Mouse (Mus musculus) midbrain, embryonic 10.5 days (tissue): ENCODE results near the gene Adal. TPM values are rescaled to one million over a fixed set of nuclear protein-coding genes. Genes with fewer than 3 reads are reported as not detected.
A peak's percentile ranks its signal among the peaks of the same experiment; 100 is the strongest.

Experiments
- DNase-seq: peaks from one replicate; pipeline ENCODE4 v3.0.0-alpha.2; 2017; ENCODE audit warnings: low spot score
- H3K27ac ChIP-seq: fragments of 300-500 bp; sonication (generic); replicated peaks from 2 replicates; pipeline ENCODE4 v1.5.1; 2016; ENCODE audit warnings: mild to moderate bottlenecking
- H3K27me3 ChIP-seq: fragments of 300-500 bp; sonication (generic); 2 replicates; pipeline ENCODE4 v1.6.1; 2016; ENCODE audit warnings: low read depth, mild to moderate bottlenecking; ENCODE audit not compliant: poor library complexity, severe bottlenecking
- H3K36me3 ChIP-seq: fragments of 300-500 bp; sonication (generic); 2 replicates; pipeline ENCODE4 v1.6.1; 2016; ENCODE audit warnings: mild to moderate bottlenecking, moderate library complexity
- H3K4me1 ChIP-seq: fragments of 300-500 bp; sonication (generic); 2 replicates; pipeline ENCODE4 v1.6.1; 2016
- H3K4me3 ChIP-seq: fragments of 300-500 bp; sonication (generic); 2 replicates; pipeline ENCODE4 v1.5.1; 2016; ENCODE audit warnings: mild to moderate bottlenecking, moderate library complexity
- H3K9me3 ChIP-seq: fragments of 300-500 bp; sonication (generic); replicated peaks from 2 replicates; pipeline ENCODE4 v1.6.1; 2016; ENCODE audit warnings: mild to moderate bottlenecking
- WGBS: fragments of 180-500 bp; shearing (Covaris S2); methylation state at CpG from one replicate; pipeline ENCODE4 v1.1.7; 2016; 5-methylcytosine and 5-hydroxymethylcytosine counted together
- polyA plus RNA-seq: library from polyadenylated mRNA; unstranded; fragments of >200 nt; fragmentation: Nextera tagmentation; extraction: Ambion mirVana; gene quantifications from 2 replicates; pipeline ENCODE4 v1.2.1, GENCODE M21; 2016

Adal gene
- polyA plus RNA-seq, 1 experiment from 2014 or later = 29.6 TPM

GRCm38 (mm10) chr2:121141216-121142035, 1.2 kb downstream of the Adal start:
- WGBS = 84% methylated on average over 16 of the region's 16 CpGs
- Histone ChIP-seq H3K9me3 (peaks cover 15% of the 10 kb centered on the region), H3K27me3 (no peaks in the 10 kb centered on the region), H3K36me3 (peaks cover 56% of the 10 kb centered on the region), H3K4me3 (peak overlapping the region; percentile 71), H3K27ac (peak overlapping the region; percentile 96), H3K4me1 (peaks cover 33% of the 10 kb centered on the region)
- no peak for DNase-seq

- no peak for DNase-seq
- H3K27me3 ChIP-seq = no peaks in the 10 kb centered on the region
- peaks cover 15% of the 10 kb centered on the region for H3K9me3 ChIP-seq
- H3K4me3 ChIP-seq = no peak overlapping the region
- WGBS = 68% methylated on average over 2 of the region's 2 CpGs
- H3K27ac ChIP-seq = no peak overlapping the region
- H3K36me3 ChIP-seq = peaks cover 56% of the 10 kb centered on the region
- H3K4me1 ChIP-seq = peaks cover 33% of the 10 kb centered on the region
These were observed 2.2 kb downstream of the Adal start for GRCm38 (mm10) chr2:121142415-121142814.

GRCm38 (mm10) chr2:121149679-121150078, 9.5 kb downstream of the Adal start:
- Histone ChIP-seq H3K4me1 (no peaks in the 10 kb centered on the region), H3K9me3 (no peaks in the 10 kb centered on the region), H3K27ac (no peak overlapping the region), H3K27me3 (no peaks in the 10 kb centered on the region), H3K4me3 (no peak overlapping the region), H3K36me3 (peaks cover 64% of the 10 kb centered on the region)
- DNase-seq = no peak
- WGBS = 86% methylated on average over 5 of the region's 5 CpGs

- Histone ChIP-seq H3K27ac (no peak overlapping the region), H3K36me3 (peaks cover 68% of the 10 kb centered on the region)
- WGBS = 91% methylated on average over 3 of the region's 3 CpGs
These were observed 12.9 kb downstream of the Adal start for GRCm38 (mm10) chr2:121153100-121153499.

GRCm38 (mm10) chr2:121169173-121169572, 28.9 kb downstream of the Adal start:
- no peak for DNase-seq
- Histone ChIP-seq H3K4me1 (peaks cover 32% of the 10 kb centered on the region), H3K27ac (no peak overlapping the region; the same call in 1 of the 2 replicates), H3K36me3 (peaks cover 48% of the 10 kb centered on the region), H3K4me3 (peak overlapping the region; percentile 93), H3K27me3 (no peaks in the 10 kb centered on the region), H3K9me3 (no peaks in the 10 kb centered on the region)
- WGBS = 76% methylated on average over 4 of the region's 4 CpGs

More at GRCm38 (mm10) chr2:121153100-121153499, 12.9 kb downstream of the Adal start:
- no peak overlapping the region for H3K4me3 ChIP-seq
- H3K27me3 ChIP-seq = no peaks in the 10 kb centered on the region
- no peak for DNase-seq
- H3K4me1 ChIP-seq = no peaks in the 10 kb centered on the region
- H3K9me3 ChIP-seq = no peaks in the 10 kb centered on the region

GRCm38 (mm10) chr2:121169902-121170301, 29.7 kb downstream of the Adal start:
- peak overlapping the region; percentile 93; the same call in 1 of the 2 replicates for H3K27ac ChIP-seq
- H3K36me3 ChIP-seq = peaks cover 49% of the 10 kb centered on the region
- H3K4me3 ChIP-seq = peak overlapping the region; percentile 93
- no peaks in the 10 kb centered on the region for H3K27me3 ChIP-seq
- H3K4me1 ChIP-seq = peaks cover 32% of the 10 kb centered on the region
- no peaks in the 10 kb centered on the region for H3K9me3 ChIP-seq
- 13% methylated on average over 9 of the region's 9 CpGs for WGBS
- no peak for DNase-seq

- Histone ChIP-seq H3K4me3 (peak within 1 kb of the TSS; percentile 93), H3K4me1 (peaks cover 32% of the 10 kb centered on the region), H3K36me3 (peaks cover 50% of the 10 kb centered on the region), H3K27me3 (no peaks in the 10 kb centered on the region), H3K27ac (peak within 1 kb of the TSS; percentile 93), H3K9me3 (no peaks in the 10 kb centered on the region)
- DNase-seq = no peak
- under 1% methylated on average over 38 of the region's 38 CpGs for WGBS
These were observed 30.3 kb downstream of the Adal start, which contains the start of gene Tubgcp4 for GRCm38 (mm10) chr2:121170481-121170971. TSS of gene Tubgcp4 (plus strand) at chr2:121170654.

GRCm38 (mm10) chr2:121170980-121171742, 30.9 kb downstream of the Adal start, which contains the start of gene Zscan29:
TSS of gene Zscan29 (minus strand) at chr2:121171125.
- peak; percentile 93 for DNase-seq
- Histone ChIP-seq H3K4me1 (peaks cover 32% of the 10 kb centered on the region), H3K4me3 (peak within 1 kb of the TSS; percentile 93), H3K9me3 (no peaks in the 10 kb centered on the region), H3K27me3 (no peaks in the 10 kb centered on the region), H3K27ac (peak within 1 kb of the TSS; percentile 93), H3K36me3 (peaks cover 50% of the 10 kb centered on the region)
- under 1% methylated on average over 66 of the region's 66 CpGs for WGBS

GRCm38 (mm10) chr2:121178828-121179479, 38.7 kb downstream of the Adal start:
- Histone ChIP-seq H3K4me1 (no peaks in the 10 kb centered on the region), H3K4me3 (no peak overlapping the region), H3K9me3 (no peaks in the 10 kb centered on the region), H3K27ac (no peak overlapping the region), H3K27me3 (no peaks in the 10 kb centered on the region), H3K36me3 (peaks cover 97% of the 10 kb centered on the region)
- 95% methylated on average over 3 of the region's 3 CpGs for WGBS
- no peak for DNase-seq

- Histone ChIP-seq H3K4me3 (no peak overlapping the region), H3K27ac (no peak overlapping the region), H3K27me3 (no peaks in the 10 kb centered on the region), H3K36me3 (peaks cover 96% of the 10 kb centered on the region), H3K9me3 (no peaks in the 10 kb centered on the region), H3K4me1 (no peaks in the 10 kb centered on the region)
- no peak for DNase-seq
- WGBS = 89% methylated on average over 5 of the region's 5 CpGs
These were observed 43.2 kb downstream of the Adal start for GRCm38 (mm10) chr2:121183431-121183830.

GRCm38 (mm10) chr2:121184142-121184541, 43.9 kb downstream of the Adal start:
- DNase-seq = no peak
- Histone ChIP-seq H3K9me3 (no peaks in the 10 kb centered on the region), H3K4me3 (no peak overlapping the region), H3K27ac (no peak overlapping the region), H3K27me3 (no peaks in the 10 kb centered on the region), H3K36me3 (peaks cover 96% of the 10 kb centered on the region), H3K4me1 (no peaks in the 10 kb centered on the region)
- WGBS = 96% methylated on average over 7 of the region's 7 CpGs

- Histone ChIP-seq H3K27ac (no peak overlapping the region), H3K27me3 (no peaks in the 10 kb centered on the region), H3K9me3 (no peaks in the 10 kb centered on the region), H3K4me3 (no peak overlapping the region), H3K4me1 (no peaks in the 10 kb centered on the region), H3K36me3 (peaks cover 98% of the 10 kb centered on the region)
- no peak for DNase-seq
- WGBS = 78% methylated on average over 1 of the region's 1 CpGs
These were observed 48.3 kb downstream of the Adal start for GRCm38 (mm10) chr2:121188530-121188929.
